Mouse (Mus musculus) C2C12 (cell line): Measurements from ENCODE around the gene Cntnap5a.

Experiments used
- MAX ChIP-seq: IDR thresholded peaks from one replicate; pipeline ENCODE4 v1.6.1; 2011; ENCODE audit warnings: mild to moderate bottlenecking, control low read depth
- USF1 ChIP-seq: IDR thresholded peaks from one replicate; pipeline ENCODE4 v1.6.1; 2011; ENCODE audit warnings: low read depth, mild to moderate bottlenecking, control low read depth, moderate library complexity

GRCm38 (mm10) chr1:116311512-116311911 is 627.0 kb downstream of the Cntnap5a start:
- TF ChIP-seq USF1 (no peak), MAX (no peak)
